Mouse (Mus musculus): Measurements from ENCODE around the gene Ccno. TPM values are rescaled to one million over a fixed set of nuclear protein-coding genes. Genes with fewer than 3 reads are reported as not detected.
"Not testable (repeated sequence)": the region's sequence is repeated elsewhere in the genome, so short reads cannot be mapped to it uniquely, and the experiment has no call there.

The Ccno gene
- polyA plus RNA-seq, 1 experiment from 2014 or later, result 3.0 TPM

DNA sequence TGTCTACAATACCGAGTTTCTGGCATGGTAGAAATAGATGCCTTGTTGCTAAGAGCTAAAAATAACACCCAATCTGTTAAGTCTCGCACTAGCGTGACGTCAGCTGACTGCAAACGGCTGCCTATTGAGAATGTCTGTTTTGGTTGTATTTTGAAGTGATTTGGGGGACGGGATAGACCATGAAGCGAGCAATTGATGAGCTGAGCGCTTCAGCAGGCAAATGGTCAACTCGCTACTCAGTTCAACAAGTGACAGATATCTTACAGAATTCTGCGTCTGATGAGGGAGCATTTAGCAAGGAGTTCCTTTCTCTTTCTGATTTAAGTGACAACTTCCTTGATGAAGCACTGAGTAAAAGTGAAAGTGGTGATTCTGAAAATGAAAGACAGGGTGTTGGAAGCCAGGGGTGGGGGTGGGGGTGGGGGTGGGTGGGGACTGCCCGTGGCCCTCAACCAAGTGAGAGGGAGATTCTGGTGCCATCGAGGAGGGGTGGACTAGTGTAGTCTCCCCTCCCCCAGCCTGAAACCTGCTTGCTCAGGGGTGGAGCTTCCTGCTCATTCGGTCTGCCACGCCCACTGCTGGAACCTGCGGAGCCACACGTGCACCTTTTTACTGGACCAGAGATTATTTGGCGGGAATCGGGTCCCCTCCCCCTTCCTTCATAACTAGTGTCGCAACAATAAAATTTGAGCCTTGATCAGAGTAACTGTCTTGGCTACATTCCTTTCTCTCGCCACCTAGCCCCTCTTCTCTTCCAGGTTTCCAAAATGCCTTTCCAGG is 25.8 kb downstream of the Ccno start:
- H3K9ac ChIP-seq; H3K4me2 ChIP-seq; H3K27me3 ChIP-seq; H3K36me3 ChIP-seq; H3K9me3 ChIP-seq; ATAC-seq (ENCODE audit: low FRiP score); H3K4me1 ChIP-seq (replicated peaks); H3K27ac ChIP-seq; H3K4me3 ChIP-seq: not testable (repeated sequence)
- WGBS, result 63% methylated on average over 19 of the region's 20 CpGs

- H3K36me3 ChIP-seq, result no peaks in the 10 kb centered on the region
- H3K4me3 ChIP-seq, result no peak overlapping the region
- H3K4me2 ChIP-seq, result no peak overlapping the region
- no peaks in the 10 kb centered on the region for H3K9me3 ChIP-seq
- ATAC-seq (ENCODE audit: low FRiP score), result no peak
- no peaks in the 10 kb centered on the region for H3K4me1 ChIP-seq (replicated peaks)
- 0 out of 2 replicates have a peak, but pooled peaks cover 10% of the 10 kb centered on the region for H3K27me3 ChIP-seq
- no peak overlapping the region for H3K27ac ChIP-seq
- 94% methylated on average over 2 of the region's 2 CpGs for WGBS
- no peak overlapping the region for H3K9ac ChIP-seq
Observed at GRCm38 (mm10) chr13:113021521-113021920, 33.9 kb downstream of the Ccno start.

DNA sequence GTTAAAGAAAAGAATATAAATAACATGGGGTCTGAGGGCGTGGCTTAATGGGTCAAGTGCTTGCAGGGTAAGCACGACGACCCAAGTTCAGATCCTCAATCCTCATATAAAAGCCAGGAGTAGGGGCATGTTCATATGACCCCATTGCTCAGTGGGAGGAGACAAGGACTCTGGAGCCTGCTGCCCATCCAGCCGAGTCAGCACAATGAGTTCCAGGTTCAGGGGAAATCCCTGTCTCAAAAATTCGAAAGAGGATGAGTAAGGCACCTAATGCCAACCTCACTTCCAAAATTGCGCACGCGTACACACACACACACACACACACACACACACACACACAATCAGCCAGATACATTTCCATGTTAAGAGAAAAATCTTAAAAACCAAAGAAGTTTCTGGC is 34.9 kb downstream of the Ccno start:
- Histone ChIP-seq H3K27me3 (0 out of 2 replicates have a peak, but pooled peaks cover 10% of the 10 kb centered on the region), H3K9ac (no peak overlapping the region), H3K4me2 (no peak overlapping the region), H3K27ac (no peak overlapping the region), H3K4me3 (no peak overlapping the region), H3K36me3 (no peaks in the 10 kb centered on the region), H3K4me1 (replicated peaks) (no peaks in the 10 kb centered on the region), H3K9me3 (no peaks in the 10 kb centered on the region)
- 77% methylated on average over 8 of the region's 8 CpGs for WGBS
- ATAC-seq (ENCODE audit: low FRiP score), result no peak

DNA sequence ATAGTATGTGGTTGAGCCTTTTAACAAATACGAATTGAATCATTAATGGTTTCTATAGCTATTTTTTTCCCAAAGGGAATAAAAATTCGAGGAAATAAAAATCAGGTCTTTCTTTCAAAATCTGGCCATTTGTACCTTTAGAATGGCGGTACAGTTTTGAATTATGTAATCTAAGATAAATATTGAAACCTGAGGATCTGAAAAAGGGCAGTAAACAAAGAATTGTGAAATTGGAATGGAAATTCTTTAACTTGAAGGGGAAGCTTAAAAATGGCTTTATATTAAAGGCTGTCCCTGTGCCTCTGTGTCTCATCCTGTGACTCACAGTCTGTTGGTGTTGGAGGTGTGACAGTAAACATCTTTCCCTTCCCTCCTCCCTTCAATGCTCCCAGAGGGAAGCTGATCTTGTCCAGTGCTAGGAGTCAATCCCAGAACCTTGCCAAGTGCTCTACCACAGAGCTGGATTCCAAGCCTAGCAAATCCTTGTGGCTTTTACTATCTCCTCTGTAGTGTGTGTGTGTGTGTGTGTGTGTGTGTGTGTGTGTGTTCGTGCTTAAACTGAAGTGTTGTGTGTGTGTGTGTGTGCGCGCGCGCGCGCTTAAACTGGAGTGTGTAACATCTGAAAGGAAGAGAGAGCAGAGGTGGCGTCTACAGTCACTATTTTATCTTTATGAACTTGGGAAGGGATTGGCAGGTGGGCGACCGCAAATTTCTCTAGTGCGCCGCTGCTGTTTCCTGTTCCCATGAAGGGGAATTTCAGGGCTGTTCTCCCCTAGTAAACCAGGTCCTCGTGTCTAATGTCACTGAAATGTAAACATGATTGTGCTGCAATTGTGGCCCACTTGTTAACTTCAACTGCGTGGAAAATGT is 35.9 kb downstream of the Ccno start:
- H3K9ac ChIP-seq, result no peak overlapping the region
- ATAC-seq (ENCODE audit: low FRiP score), result no peak
- no peaks in the 10 kb centered on the region for H3K9me3 ChIP-seq
- H3K4me1 ChIP-seq (replicated peaks), result no peaks in the 10 kb centered on the region
- H3K27me3 ChIP-seq, result peaks cover 18% of the 10 kb centered on the region; the same call in 1 of the 2 replicates
- H3K4me3 ChIP-seq, result no peak overlapping the region
- H3K4me2 ChIP-seq, result no peak overlapping the region
- 90% methylated on average over 17 of the region's 17 CpGs for WGBS
- H3K27ac ChIP-seq, result no peak overlapping the region
- H3K36me3 ChIP-seq, result no peaks in the 10 kb centered on the region

GRCm38 (mm10) chr13:113031351-113031750 is 43.7 kb downstream of the Ccno start:
- H3K27ac ChIP-seq, result no peak overlapping the region
- H3K9ac ChIP-seq, result peak overlapping the region; percentile 74
- 2% methylated on average over 7 of the region's 7 CpGs for WGBS
- H3K9me3 ChIP-seq, result no peaks in the 10 kb centered on the region
- H3K4me3 ChIP-seq, result peak overlapping the region; percentile 59
- no peaks in the 10 kb centered on the region for H3K36me3 ChIP-seq
- peaks cover 21% of the 10 kb centered on the region for H3K4me1 ChIP-seq (replicated peaks)
- peaks cover 60% of the 10 kb centered on the region for H3K27me3 ChIP-seq
- peak overlapping the region; percentile 83 for H3K4me2 ChIP-seq
- peak; percentile 34 for ATAC-seq (ENCODE audit: low FRiP score)

DNA sequence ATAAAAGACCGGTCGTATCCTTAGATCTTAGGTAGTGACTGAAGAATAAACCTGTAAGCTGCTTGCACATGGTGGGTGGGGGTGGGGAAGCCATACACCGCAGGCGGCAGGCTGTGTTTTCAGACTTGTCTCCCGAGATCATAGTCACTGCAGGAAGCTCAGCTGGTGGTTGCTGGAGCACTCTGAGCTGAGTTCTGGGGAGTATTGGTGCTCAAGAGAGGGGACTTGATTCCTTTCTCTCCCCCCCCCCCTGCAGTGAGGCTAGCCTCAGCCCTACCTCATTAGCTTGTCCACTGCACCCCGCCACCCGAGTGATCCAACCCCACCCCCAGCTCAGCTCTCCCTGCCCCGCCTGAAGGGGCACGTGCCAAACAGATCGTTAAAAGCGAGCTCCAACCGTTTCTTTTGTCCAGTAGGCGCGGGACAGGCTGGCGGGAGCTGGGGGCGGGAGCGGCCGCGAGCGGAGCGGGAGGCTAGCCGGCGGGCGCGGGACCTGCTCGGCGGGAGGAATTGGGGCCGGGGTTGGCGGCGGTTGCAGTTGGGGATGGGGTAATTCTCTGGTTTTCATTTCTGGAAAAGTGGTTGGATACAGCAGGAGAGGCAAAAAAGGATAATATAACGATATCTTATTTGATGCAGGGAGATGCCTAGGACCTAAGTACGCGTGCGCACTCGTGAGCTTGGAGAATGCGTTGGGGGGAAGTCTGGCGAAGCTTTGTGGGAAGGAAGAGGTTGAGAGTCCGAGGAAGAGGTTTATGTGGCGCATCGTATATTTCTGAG is 44.4 kb downstream of the Ccno start:
- peak; percentile 72 for ATAC-seq (ENCODE audit: low FRiP score)
- H3K27me3 ChIP-seq, result peaks cover 60% of the 10 kb centered on the region
- WGBS, result under 1% methylated on average over 40 of the region's 40 CpGs

GRCm38 (mm10) chr13:113032831-113033230 is 45.2 kb downstream of the Ccno start:
- peak overlapping the region; percentile 83 for H3K4me2 ChIP-seq

More for the DNA sequence above, 44.4 kb downstream of the Ccno start:
- H3K9me3 ChIP-seq, result no peaks in the 10 kb centered on the region
- peak overlapping the region; percentile 78 for H3K27ac ChIP-seq
- peak overlapping the region; percentile 83 for H3K4me2 ChIP-seq
- H3K4me3 ChIP-seq, result peak overlapping the region; percentile 59
- H3K36me3 ChIP-seq, result no peaks in the 10 kb centered on the region
- peaks cover 21% of the 10 kb centered on the region for H3K4me1 ChIP-seq (replicated peaks)
- H3K9ac ChIP-seq, result peak overlapping the region; percentile 74

GRCm38 (mm10) chr13:113034271-113034886 is 46.8 kb downstream of the Ccno start:
- Histone ChIP-seq H3K27ac (no peak overlapping the region), H3K4me1 (replicated peaks) (peaks cover 21% of the 10 kb centered on the region), H3K9me3 (no peaks in the 10 kb centered on the region), H3K4me3 (peak overlapping the region; percentile 58), H3K36me3 (no peaks in the 10 kb centered on the region), H3K9ac (peak overlapping the region; percentile 75), H3K27me3 (peaks cover 49% of the 10 kb centered on the region), H3K4me2 (peak overlapping the region; percentile 97)
- ATAC-seq (ENCODE audit: low FRiP score), result no peak
- 2% methylated on average over 11 of the region's 11 CpGs for WGBS

More at GRCm38 (mm10) chr13:113032831-113033230, 45.2 kb downstream of the Ccno start:
- ATAC-seq (ENCODE audit: low FRiP score), result no peak
- H3K27ac ChIP-seq, result no peak overlapping the region
- H3K4me3 ChIP-seq, result no peak overlapping the region; the same call in 1 of the 2 replicates
- no peaks in the 10 kb centered on the region for H3K36me3 ChIP-seq
- no peak overlapping the region for H3K9ac ChIP-seq
- peaks cover 64% of the 10 kb centered on the region for H3K27me3 ChIP-seq
- H3K9me3 ChIP-seq, result no peaks in the 10 kb centered on the region
- peaks cover 21% of the 10 kb centered on the region for H3K4me1 ChIP-seq (replicated peaks)

DNA sequence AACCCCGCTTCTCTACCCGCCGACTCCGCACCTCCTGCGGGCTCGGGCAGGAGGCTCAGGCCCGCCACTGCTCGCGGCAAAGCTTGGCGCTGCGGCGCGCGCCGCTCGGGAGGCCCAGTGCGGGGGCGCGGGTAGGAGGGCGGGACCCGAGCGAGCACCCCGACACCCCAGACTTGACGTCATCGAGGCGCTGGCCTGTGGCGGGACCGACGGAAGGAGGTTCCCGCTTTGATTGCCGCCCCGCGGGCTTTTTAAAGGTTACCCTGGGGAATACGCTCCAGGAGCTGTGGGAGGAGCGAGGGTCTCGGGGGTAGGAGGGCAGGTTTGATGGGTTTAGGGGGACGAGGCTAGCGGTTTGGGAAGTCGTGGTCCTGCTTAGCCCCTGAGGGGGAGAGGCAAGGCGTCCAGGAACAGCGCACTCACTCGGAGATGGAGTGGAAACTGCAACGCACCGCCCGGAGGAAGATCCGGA is 47.4 kb downstream of the Ccno start, which contains the start of gene Cdc20b:
Gene Cdc20b (plus strand): TSS at position 162 of the 472 bp plus-strand sequence.
- Histone ChIP-seq H3K4me3 (peak within 1 kb of the TSS; percentile 58), H3K4me2 (peak within 1 kb of the TSS; percentile 97), H3K27me3 (peaks cover 43% of the 10 kb centered on the region), H3K4me1 (replicated peaks) (peaks cover 21% of the 10 kb centered on the region), H3K27ac (no peak within 1 kb of the TSS), H3K36me3 (no peaks in the 10 kb centered on the region), H3K9ac (peak within 1 kb of the TSS; percentile 75), H3K9me3 (no peaks in the 10 kb centered on the region)
- no peak; the same call in 1 of the 2 replicates for ATAC-seq (ENCODE audit: low FRiP score)
- WGBS, result under 1% methylated on average over 46 of the region's 46 CpGs

DNA sequence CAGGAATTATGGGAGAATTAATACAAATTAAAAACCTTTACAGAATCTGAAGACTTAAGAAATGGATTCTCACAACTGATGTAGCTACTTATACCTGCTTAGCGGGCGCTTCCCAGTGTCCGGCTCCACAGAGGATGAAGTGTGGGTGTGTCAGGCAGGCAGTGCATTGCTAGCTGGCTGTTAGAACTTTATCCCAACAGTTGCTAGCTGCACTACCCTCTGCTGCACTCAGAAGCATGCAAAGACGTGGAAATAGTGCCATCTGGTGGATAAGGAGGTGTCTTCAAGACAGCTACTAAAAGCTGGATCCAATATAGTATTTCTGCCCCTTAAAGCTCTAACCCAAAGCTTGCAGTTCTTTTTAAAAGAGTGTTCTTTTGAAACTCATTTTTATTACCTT is 48.2 kb downstream of the Ccno start:
- no peak overlapping the region for H3K27ac ChIP-seq
- no peaks in the 10 kb centered on the region for H3K36me3 ChIP-seq
- 0% methylated on average over 4 of the region's 4 CpGs for WGBS
- H3K4me1 ChIP-seq (replicated peaks), result peaks cover 21% of the 10 kb centered on the region
- H3K9ac ChIP-seq, result no peak overlapping the region
- peak overlapping the region; percentile 97 for H3K4me2 ChIP-seq
- H3K27me3 ChIP-seq, result peaks cover 39% of the 10 kb centered on the region
- H3K4me3 ChIP-seq, result peak overlapping the region; percentile 58
- H3K9me3 ChIP-seq, result no peaks in the 10 kb centered on the region
- ATAC-seq (ENCODE audit: low FRiP score), result peak; percentile 77

Measured in hindbrain, embryonic 13.5 days (tissue).